Mouse (Mus musculus) hindbrain, postnatal 0 days (tissue): ENCODE data around the gene Ocel1. TPM values are rescaled to one million over a fixed set of nuclear protein-coding genes. Genes with fewer than 3 reads are reported as not detected.
A peak's percentile ranks its signal among the peaks of the same experiment; 100 is the strongest.

Experiments used
- ATAC-seq: fragments of 200-750 bp; cut with Nextera tagmentation; 2 replicates; pipeline ENCODE4 v1.8.0; 2017; ENCODE audit warnings: mild to moderate bottlenecking, moderate TSS enrichment, moderate library complexity
- DNase-seq: peaks from one replicate; pipeline ENCODE4 v3.0.0-alpha.2; 2015; ENCODE audit warnings: low spot score
- H3K27ac ChIP-seq: fragments of 300-500 bp; sonication (generic); 2 replicates; pipeline ENCODE4 v1.5.1; 2014; ENCODE audit warnings: mild to moderate bottlenecking
- H3K27me3 ChIP-seq: fragments of 300-500 bp; sonication (generic); 2 replicates; pipeline ENCODE4 v1.6.1; 2014; ENCODE audit warnings: low read length, mixed read lengths; ENCODE audit not compliant: insufficient read depth
- H3K36me3 ChIP-seq: fragments of 300-500 bp; sonication (generic); 2 replicates; pipeline ENCODE4 v1.6.1; 2014; ENCODE audit warnings: low read length, mixed read lengths; ENCODE audit not compliant: insufficient read depth
- H3K4me1 ChIP-seq: fragments of 300-500 bp; sonication (generic); 2 replicates; pipeline ENCODE4 v1.6.1; 2014; ENCODE audit warnings: antibody characterized with exemption, low read length, mixed read lengths; ENCODE audit not compliant: insufficient read depth
- H3K4me2 ChIP-seq: fragments of 300-500 bp; sonication (generic); 2 replicates; pipeline ENCODE4 v1.6.1; 2014; ENCODE audit warnings: low read depth, mild to moderate bottlenecking, low read length, moderate library complexity, mixed read lengths
- H3K4me3 ChIP-seq: fragments of 300-500 bp; sonication (generic); 2 replicates; pipeline ENCODE4 v1.5.1; 2014; ENCODE audit warnings: low read length
- H3K9ac ChIP-seq: fragments of 300-500 bp; sonication (generic); replicated peaks from 2 replicates; pipeline ENCODE4 v1.6.1; 2014; ENCODE audit warnings: mild to moderate bottlenecking, low read length, moderate library complexity, mixed read lengths
- H3K9me3 ChIP-seq: fragments of 300-500 bp; sonication (generic); 2 replicates; pipeline ENCODE4 v1.6.1; 2016; ENCODE audit warnings: low read length, mixed read lengths
- CTCF ChIP-seq: IDR thresholded peaks from 2 replicates; pipeline ENCODE4 v1.5.1; 2016; ENCODE audit warnings: antibody characterized with exemption, control low read depth, low read depth
- WGBS: fragments of 180-500 bp; shearing (Covaris S2); extraction: QIAGEN DNeasy Blood & Tissue Kit; methylation state at CpG from one replicate; pipeline ENCODE4 v1.1.7; 2014; 5-methylcytosine and 5-hydroxymethylcytosine counted together
- polyA plus RNA-seq: library from polyadenylated mRNA; unstranded; fragments of >200 nt; fragmentation: Nextera tagmentation; extraction: Ambion mirVana; gene quantifications from 2 replicates; pipeline ENCODE4 v1.2.1, GENCODE M21; 2015
- total RNA-seq: library from RNA; depleted of rRNA; stranded (reverse); fragments of >200 nt; gene quantifications from 2 replicates; pipeline ENCODE4 v1.2.3, GENCODE M21; 2014

Ocel1 gene
- total and polyA plus RNA-seq, 2 experiments from 2014 or later = 5.0 to 12.3 TPM

DNA sequence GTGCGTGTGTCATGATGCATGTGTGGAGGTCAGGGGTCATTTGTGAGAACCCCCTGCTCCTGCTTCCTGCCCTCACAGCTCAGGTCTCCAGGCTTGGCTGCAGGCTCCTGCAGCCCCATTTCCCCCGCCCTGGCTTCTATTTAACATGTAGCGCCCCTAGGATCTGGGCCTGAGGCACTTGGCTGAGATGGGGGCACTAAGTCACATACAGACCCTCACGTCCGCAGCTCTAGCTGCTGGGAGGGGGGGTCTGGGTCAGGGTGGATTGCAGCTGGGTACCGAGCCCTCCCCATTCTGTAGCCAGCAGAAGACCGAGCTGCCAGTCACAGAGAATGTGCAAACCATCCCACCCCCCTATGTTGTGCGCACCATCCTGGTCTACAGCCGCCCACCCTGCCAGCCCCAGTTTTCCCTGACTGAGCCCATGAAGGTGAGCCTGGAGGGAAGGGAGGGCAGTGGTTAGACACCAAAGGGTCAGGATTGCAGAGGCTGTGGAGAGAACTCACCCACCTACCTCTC lies 31.4 kb downstream of the Ocel1 start:
- Histone ChIP-seq H3K27ac (no peak overlapping the region), H3K4me1 (peaks cover 11% of the 10 kb centered on the region), H3K27me3 (no peaks in the 10 kb centered on the region), H3K9ac (no peak overlapping the region), H3K36me3 (0 out of 2 replicates have a peak, but pooled peaks cover 4% of the 10 kb centered on the region), H3K4me2 (no peak overlapping the region), H3K9me3 (no peaks in the 10 kb centered on the region), H3K4me3 (no peak overlapping the region)
- WGBS = 82% methylated on average over 9 of the region's 9 CpGs
- DNase-seq (no peak), ATAC-seq (no peak)
- TF ChIP-seq CTCF = no peak

- no peaks in the 10 kb centered on the region for H3K27me3 ChIP-seq
- no peak overlapping the region for H3K4me2 ChIP-seq
- no peak overlapping the region for H3K9ac ChIP-seq
- H3K36me3 ChIP-seq = 0 out of 2 replicates have a peak, but pooled peaks cover 4% of the 10 kb centered on the region
- ATAC-seq (no peak), DNase-seq (no peak)
- H3K27ac ChIP-seq = no peak overlapping the region
- no peaks in the 10 kb centered on the region for H3K9me3 ChIP-seq
- H3K4me3 ChIP-seq = no peak overlapping the region
- peaks cover 9% of the 10 kb centered on the region; the same call in 1 of the 2 replicates for H3K4me1 ChIP-seq
- no peak for TF ChIP-seq CTCF
- WGBS = 86% methylated on average over 6 of the region's 6 CpGs
Observed at GRCm38 (mm10) chr8:71403107-71403885, 32.2 kb downstream of the Ocel1 start.

GRCm38 (mm10) chr8:71404011-71404410 lies 32.9 kb downstream of the Ocel1 start:
- TF ChIP-seq CTCF = no peak
- DNase-seq = no peak
- H3K9me3 ChIP-seq = no peaks in the 10 kb centered on the region
- WGBS = 92% methylated on average over 8 of the region's 8 CpGs
- H3K27ac ChIP-seq = no peak overlapping the region
- H3K36me3 ChIP-seq = 0 out of 2 replicates have a peak, but pooled peaks cover 4% of the 10 kb centered on the region
- H3K4me3 ChIP-seq = no peak overlapping the region
- peaks cover 9% of the 10 kb centered on the region; the same call in 1 of the 2 replicates for H3K4me1 ChIP-seq
- no peak overlapping the region for H3K9ac ChIP-seq
- no peaks in the 10 kb centered on the region for H3K27me3 ChIP-seq
- ATAC-seq = no peak
- H3K4me2 ChIP-seq = no peak overlapping the region

GRCm38 (mm10) chr8:71404951-71405351 lies 33.9 kb downstream of the Ocel1 start:
- H3K4me2 ChIP-seq = no peak overlapping the region
- DNase-seq (no peak), ATAC-seq (no peak)
- TF ChIP-seq CTCF = no peak
- H3K9me3 ChIP-seq = no peaks in the 10 kb centered on the region
- H3K27me3 ChIP-seq = no peaks in the 10 kb centered on the region
- peaks cover 9% of the 10 kb centered on the region; the same call in 1 of the 2 replicates for H3K4me1 ChIP-seq
- WGBS = 80% methylated on average over 9 of the region's 9 CpGs
- no peak overlapping the region for H3K4me3 ChIP-seq
- H3K36me3 ChIP-seq = no peaks in the 10 kb centered on the region
- no peak overlapping the region for H3K27ac ChIP-seq
- H3K9ac ChIP-seq = no peak overlapping the region

GRCm38 (mm10) chr8:71405401-71406098 lies 34.5 kb downstream of the Ocel1 start, which contains the start of gene Ankle1:
Gene Ankle1, plus strand, starts transcription at chr8:71406010.
- Histone ChIP-seq H3K27me3 (no peaks in the 10 kb centered on the region), H3K4me2 (peak within 1 kb of the TSS; percentile 97), H3K36me3 (no peaks in the 10 kb centered on the region), H3K27ac (no peak within 1 kb of the TSS; the same call in 1 of the 2 replicates), H3K9me3 (no peaks in the 10 kb centered on the region), H3K4me3 (peak within 1 kb of the TSS; percentile 45), H3K4me1 (peaks cover 9% of the 10 kb centered on the region; the same call in 1 of the 2 replicates), H3K9ac (peak within 1 kb of the TSS; percentile 42; the same call in 1 of the 2 replicates)
- TF ChIP-seq CTCF = peak; percentile 81
- WGBS = 15% methylated on average over 33 of the region's 33 CpGs
- DNase-seq (peak; percentile 94), ATAC-seq (peak; percentile 91)

DNA sequence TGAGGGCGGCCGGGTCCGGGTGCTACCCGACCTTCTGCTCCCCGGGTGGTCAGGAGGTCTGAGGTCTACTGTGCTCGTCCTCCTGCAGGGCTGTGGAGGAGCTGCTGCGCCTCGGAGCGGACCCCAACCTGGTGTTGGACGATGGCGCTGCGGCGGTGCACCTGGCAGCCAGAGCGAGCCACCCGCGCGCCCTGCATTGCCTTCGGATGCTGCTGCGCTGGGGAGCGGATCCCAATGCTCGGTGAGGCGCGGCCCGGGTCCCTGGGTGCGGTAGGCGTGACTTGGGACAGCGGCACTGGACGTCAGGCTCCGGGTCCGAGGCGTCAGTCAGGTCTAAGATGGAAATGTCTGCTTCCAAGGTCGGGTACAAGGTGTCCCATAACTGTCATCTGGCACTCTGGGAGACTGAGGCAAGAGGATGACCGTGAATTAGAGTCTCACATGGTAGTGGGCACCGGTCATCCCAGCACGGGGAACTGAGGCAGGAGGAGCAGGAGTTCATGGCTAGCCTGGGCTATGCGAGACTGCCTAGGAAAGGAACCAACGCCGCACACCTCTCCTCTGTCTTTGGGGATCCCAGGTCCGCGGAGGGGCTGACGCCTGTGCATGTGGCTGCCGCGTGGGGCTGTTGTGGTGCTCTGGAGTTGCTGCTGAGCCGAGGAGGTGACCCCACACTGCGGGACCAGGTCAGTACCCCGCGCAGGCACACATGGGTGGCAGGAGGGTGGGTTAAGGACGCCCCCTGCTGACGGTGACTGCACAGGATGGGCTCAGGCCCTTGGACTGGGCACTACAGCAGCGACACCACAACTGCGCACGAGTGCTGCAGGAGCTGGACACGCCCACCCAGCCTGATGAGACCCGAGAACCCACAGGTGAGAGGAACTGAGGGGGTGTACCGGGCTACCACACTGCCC lies 35.3 kb downstream of the Ocel1 start:
- Histone ChIP-seq H3K36me3 (no peaks in the 10 kb centered on the region), H3K4me2 (peak overlapping the region; percentile 97), H3K27ac (no peak overlapping the region), H3K27me3 (no peaks in the 10 kb centered on the region), H3K9ac (peak overlapping the region; percentile 42; the same call in 1 of the 2 replicates), H3K4me1 (peaks cover 9% of the 10 kb centered on the region; the same call in 1 of the 2 replicates), H3K4me3 (peak overlapping the region; percentile 45), H3K9me3 (no peaks in the 10 kb centered on the region)
- DNase-seq = peak; percentile 56
- 1% methylated on average over 55 of the region's 55 CpGs for WGBS
- peak; percentile 57 for ATAC-seq
- TF ChIP-seq CTCF = peak; percentile 75
